Mouse (Mus musculus) gastrocnemius, adult 8-10 months (tissue): ENCODE results near the gene Igsf3. TPM values are rescaled to one million over a fixed set of nuclear protein-coding genes. Genes with fewer than 3 reads are reported as not detected.

Experiments used
- DNase-seq, 2 experiments: peaks; one replicate each; pipeline ENCODE4 v3.0.0; 2022; ENCODE audit warnings: low spot score in 2 of 2
- total RNA-seq, 4 experiments: library from RNA; stranded (reverse); gene quantifications; 2 replicates each; pipeline ENCODE4 v1.2.4; 2022

Igsf3 gene
- total RNA-seq: 1 to 10 TPM; 3.1 to 4.4 (median 3.4) TPM

DNA sequence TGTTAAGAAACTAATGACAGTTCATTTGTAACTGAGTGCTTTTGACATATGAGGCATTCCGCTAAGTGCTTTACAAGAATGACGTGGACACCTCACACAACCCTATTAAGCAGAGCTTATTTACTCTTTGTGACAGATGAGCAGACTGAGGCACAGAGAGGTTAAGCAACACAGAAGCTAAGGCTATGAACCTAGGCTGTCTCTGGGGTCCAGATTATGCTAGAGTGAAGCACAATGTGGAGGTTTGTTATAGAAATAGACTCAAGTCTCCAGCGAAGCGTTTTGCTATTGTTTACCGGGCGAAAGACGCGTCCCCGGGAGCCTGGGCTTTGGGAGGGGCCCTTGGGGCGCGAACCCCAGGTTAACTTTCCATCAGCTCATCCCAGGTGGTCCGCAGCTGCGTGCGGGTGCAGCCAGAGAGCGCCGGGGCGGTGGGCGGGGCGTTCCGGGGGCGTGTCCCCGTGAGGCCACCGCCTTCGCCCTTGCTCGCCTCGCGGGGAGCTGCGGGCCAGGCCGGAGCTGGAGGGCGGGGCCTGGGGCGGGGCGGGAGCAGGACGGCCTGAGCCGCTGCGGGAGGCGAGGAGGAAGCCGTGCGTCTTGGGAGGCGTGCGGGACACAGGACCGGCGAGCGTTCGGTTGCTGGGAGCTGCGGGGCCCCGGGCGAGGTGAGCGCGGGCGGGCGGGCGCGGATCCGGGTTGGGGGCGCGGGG, at the start of gene Igsf3:
Gene Igsf3 (plus strand): TSS at position 546 of the 710 bp plus-strand sequence.
- DNase-seq: peak; percentile 71 to 79

DNA sequence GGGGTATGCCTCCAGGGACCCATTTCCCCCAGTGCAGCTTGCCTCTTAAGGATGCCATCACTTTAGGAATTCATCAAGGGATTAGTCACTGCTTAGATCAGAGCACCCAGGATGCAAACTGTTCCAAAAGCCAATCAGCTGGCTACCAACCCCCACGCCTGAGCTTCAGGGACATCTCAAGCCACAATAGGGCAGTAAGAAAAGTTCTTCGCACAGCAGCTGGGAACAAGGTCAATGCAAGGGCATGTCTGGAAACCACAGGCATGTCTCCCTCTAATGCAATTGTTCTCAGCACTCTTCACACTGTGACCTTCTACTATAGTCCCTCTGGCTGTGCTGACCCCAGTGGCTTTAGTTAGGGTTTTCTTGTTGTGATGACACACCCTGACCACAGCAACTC, 49.6 kb upstream of the Igsf3 start:
- DNase-seq: no peak

- DNase-seq: no peak
Observed at GRCm38 (mm10) chr3:101328617-101329016, 48.3 kb upstream of the Igsf3 start.

- DNase-seq: no peak
Observed at GRCm38 (mm10) chr3:101343199-101343924, 33.5 kb upstream of the Igsf3 start.

DNA sequence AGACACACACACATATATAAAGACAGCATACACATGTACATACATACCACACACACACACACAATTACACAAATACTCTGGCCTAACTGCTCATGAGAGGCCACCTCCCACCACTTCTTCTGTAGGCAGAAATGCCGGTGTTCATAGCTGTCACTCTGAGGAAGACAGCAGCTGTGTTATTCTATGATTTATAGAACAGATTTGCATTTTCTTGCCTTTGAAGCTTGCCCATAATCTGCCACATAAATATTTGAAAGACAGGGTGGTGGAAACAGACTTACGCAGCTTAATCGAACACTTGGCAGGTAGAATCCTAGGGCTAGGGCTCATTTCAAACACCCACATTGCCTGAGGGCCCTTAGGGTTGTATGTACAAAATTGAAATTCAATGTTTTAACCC, 32.6 kb upstream of the Igsf3 start:
- DNase-seq: no peak

DNA sequence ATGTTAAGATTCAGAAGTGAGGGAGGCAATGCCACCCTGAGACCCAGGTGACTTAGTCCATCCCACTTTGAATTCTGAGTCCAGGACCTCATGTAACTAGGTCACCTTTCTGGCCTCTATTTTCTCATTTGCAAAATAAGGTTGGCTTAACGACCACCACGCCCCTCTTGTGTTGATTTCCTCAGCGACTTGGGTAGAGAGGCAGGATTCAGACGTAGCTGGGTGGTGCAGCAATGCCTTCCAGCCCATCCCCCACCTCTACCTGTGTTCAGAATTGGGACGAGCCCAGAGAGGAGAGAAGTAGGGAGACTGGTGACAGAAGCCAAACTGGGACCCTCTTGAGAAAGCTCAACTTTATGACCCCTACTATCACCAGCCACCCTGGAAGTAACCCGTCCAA, 31.6 kb upstream of the Igsf3 start:
- DNase-seq: no peak

- DNase-seq: no peak
Observed at GRCm38 (mm10) chr3:101346806-101347205, 30.1 kb upstream of the Igsf3 start.

GRCm38 (mm10) chr3:101348501-101349161, 28.3 kb upstream of the Igsf3 start:
- no peak for DNase-seq

DNA sequence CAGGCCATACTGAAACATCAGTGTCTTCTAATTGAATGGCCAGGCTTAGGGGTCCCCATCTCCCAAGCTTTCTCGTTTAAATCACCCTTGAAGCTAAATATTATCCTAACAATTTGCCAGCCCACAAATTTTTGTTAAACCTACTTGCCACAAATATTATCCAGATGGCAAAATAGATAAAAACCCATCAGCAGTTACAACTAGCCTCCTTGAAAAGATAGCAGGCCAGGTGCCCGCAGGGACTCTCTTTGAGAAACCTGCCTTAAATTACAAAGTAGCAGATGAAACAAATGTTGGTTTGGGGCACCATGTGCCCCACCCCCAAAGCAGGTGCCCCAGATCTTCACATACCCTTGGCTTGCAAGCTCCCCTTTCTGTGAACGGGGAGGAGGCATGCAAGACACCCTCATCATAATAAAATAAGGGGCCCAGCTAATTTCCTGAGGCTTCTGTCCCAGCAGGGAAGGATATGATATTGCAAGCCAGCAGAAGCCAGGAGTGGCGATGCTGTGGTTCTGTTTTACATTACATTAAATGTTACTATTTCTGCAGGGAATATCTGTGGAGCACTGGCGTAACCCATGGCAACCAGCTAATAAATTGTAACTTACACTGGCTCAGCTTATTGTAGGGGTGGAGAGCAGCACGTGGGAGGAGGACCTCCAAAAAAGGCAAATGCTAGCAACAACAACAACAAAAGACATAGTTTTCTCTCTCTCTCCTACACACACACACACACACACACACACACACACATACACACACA, 27.2 kb upstream of the Igsf3 start:
- no peak for DNase-seq

DNA sequence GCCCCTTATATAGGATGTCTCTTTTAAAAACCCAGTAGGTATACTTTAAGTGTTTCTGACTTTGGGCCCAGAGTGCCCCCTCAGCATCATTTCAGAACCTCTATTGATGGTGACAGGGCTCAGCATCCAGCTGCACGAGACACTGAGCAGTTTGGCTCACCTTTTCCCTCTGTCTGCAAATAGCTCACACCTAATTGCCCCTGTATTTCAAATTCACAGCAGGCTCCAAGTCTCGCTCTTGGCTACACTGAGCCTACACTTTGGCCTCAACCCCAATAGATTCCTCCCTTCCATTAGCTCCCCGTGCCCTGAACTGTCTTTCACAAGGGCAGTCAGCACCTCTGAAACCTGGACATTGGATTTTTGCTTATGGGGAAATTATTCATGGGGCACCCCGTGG, 26.5 kb upstream of the Igsf3 start:
- no peak for DNase-seq

DNA sequence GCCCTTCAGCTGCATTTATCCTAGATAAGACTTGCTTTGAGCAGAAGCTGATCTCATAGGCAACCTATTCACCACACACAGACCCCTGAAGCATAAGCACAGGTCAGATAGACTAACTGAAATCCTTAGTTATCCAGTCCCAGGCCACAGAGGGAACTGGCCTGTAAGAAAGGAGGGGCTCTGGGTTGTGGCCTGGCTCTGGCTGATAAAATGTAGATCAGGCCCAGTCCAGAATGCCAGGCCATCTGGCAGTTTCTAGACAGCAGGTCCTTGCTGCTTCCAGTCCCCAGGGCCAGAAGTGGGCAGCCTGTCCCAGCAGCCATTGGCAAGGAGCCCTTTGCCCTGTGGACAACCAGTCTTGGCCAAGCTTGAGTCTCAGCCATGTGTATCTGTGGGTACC, 22.4 kb upstream of the Igsf3 start:
- DNase-seq: peak in 1 of 2 experiments; percentile 17

DNA sequence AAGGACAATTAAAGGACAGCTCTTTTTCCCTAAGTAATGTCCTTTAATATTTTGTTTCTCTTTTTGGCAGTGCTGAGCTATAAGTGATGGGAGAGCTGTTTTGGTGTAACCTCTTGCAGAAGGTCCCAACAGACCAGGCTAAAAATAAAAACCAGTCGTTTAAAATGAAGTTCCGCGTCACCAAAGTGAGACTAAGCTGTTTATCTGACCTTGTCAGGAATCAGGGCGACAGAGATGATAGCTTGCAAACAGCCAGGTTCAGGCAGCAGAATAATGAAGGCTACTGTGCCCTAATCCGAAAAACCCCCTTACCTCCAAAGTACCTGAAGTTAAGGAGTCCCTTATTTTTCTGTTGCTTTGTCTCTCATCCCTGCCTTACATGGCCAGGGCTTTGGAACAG, 21.2 kb upstream of the Igsf3 start:
- no peak for DNase-seq

DNA sequence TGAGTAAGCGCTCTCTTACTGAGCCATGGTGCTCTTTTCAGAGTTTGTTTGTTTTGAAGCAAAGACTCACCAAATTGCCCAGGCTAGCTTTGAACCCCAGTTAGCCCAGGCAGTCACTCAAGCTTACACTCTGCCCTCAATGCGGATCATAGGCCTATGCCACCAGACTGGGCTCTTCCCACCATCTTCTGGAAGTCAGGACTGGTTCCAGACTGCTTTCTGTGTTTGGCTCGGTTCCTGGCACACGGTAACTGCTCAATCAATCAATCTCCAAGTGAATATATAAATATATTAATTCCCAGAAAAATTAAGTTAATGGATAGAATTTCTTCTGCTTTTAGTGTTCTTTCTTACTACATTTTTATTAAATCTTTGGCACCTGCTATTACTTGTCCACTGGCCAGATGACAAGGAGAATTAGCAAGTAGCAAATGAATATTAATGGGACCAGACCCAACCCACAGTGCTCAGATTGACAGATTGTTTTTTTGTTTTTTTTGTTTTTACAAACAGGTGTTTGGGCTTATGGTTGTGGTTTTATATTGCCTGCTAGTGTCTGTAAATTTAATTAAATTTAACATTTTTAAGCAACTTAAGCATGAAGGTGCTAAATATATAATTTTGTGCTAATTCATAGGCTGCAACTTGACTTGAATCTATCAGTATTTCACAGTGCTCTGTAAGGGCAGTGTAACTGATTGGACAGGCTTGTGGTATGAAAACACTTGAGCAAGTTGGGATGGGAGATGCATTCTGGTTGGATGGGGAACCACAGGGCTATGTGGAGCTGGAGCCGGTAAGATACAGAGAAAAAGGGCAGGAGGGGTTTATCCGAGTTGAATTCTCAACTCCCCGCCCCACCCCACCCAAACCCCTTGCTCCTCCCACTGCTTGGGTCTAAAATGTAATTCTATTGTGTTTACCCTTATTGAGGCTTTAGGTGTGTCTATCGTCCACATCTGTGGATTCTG, 20.0 kb upstream of the Igsf3 start:
- DNase-seq: no peak

GRCm38 (mm10) chr3:101360832-101361231, 16.1 kb upstream of the Igsf3 start:
- DNase-seq: no peak

DNA sequence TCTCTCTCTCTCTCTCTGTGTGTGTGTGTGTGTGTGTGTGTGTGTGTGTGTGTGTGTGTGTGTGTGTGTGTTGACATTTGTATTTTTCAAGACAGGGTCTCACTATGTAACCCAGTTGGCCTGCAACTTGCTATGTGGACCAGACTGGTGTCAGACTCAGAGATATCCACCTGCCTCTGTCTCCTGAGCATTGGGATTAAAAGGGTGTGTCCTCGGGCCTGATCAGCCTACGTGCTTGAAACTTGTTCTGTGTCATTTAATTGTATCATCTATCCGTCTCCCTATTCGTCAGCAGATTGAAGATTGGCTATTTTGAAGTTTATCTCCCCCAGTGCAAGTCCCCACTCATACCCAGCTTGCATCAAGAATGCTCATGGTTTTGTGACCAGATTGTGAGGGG, 14.5 kb upstream of the Igsf3 start:
- no peak for DNase-seq

- DNase-seq: no peak
Observed at GRCm38 (mm10) chr3:101363574-101363973, 13.3 kb upstream of the Igsf3 start.

- no peak for DNase-seq
Observed at GRCm38 (mm10) chr3:101365081-101365612, 11.7 kb upstream of the Igsf3 start.

DNA sequence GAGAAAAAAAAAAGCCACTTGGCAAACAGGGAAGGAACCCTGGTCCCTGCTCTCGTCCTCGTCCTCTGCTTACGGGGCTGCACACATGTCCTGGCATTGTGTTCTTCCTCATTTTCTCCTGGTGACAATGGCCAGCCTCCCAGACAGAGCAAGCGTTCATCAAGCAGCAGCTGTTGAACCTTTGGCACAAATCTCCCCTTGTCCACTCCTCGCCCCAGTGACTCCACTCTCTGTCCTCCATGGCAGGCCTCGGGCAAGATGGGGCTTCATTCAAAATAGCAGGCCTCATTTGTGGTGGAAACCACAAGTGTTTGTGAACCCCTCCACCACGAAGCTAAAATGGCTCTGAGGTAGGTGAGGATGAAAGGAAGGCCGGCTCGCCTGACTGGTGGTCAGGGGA, 11.0 kb upstream of the Igsf3 start:
- DNase-seq: no peak

DNA sequence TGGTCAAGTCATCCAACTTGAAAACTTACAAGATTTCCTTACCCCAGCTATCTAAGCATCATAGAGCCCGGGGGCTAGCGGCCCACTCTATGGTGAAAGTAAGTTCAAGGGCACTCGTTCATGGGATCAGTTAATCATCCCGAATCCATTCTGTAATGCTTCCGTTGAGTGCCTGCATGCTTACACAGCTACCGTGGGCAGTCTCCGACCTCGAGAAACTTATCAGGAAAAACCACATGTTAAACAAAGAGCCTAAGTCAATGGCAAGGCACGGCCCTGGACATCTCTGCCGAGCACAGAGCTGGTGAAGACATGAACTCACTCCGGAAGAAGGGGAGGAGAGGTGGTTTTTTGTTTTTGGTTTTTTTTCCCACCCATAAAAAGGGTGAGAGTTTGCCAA, 9.5 kb upstream of the Igsf3 start:
- no peak for DNase-seq

- no peak for DNase-seq
Observed at GRCm38 (mm10) chr3:101369301-101369881, 7.5 kb upstream of the Igsf3 start.
